Mouse (Mus musculus) heart, embryonic 12.5 days (tissue): ENCODE measurements around the gene Aldh9a1. TPM values are rescaled to one million over a fixed set of nuclear protein-coding genes. Genes with fewer than 3 reads are reported as not detected.

ENCODE experiments used
- ATAC-seq: fragments of 200-750 bp; cut with Nextera tagmentation; 2 replicates; pipeline ENCODE4 v1.8.0; 2017; ENCODE audit warnings: moderate TSS enrichment, moderate library complexity; ENCODE audit not compliant: insufficient number of reproducible peaks, low FRiP score
- H3K27ac ChIP-seq: fragments of 300-500 bp; sonication (generic); 2 replicates; pipeline ENCODE4 v1.5.1; 2016; ENCODE audit warnings: mild to moderate bottlenecking, moderate library complexity; ENCODE audit not compliant: poor library complexity, severe bottlenecking
- H3K27me3 ChIP-seq: fragments of 300-500 bp; sonication (generic); replicated peaks from 2 replicates; pipeline ENCODE4 v1.6.1; 2016; ENCODE audit warnings: mild to moderate bottlenecking, moderate library complexity
- H3K36me3 ChIP-seq: fragments of 300-500 bp; sonication (generic); 2 replicates; pipeline ENCODE4 v1.6.1; 2016; ENCODE audit warnings: mild to moderate bottlenecking, moderate library complexity
- H3K4me1 ChIP-seq: fragments of 300-500 bp; sonication (generic); replicated peaks from 2 replicates; pipeline ENCODE4 v1.6.1; 2016; ENCODE audit warnings: mild to moderate bottlenecking
- H3K4me2 ChIP-seq: fragments of 300-500 bp; sonication (generic); 2 replicates; pipeline ENCODE4 v1.6.1; 2016; ENCODE audit warnings: mild to moderate bottlenecking, moderate library complexity
- H3K4me3 ChIP-seq: fragments of 300-500 bp; sonication (generic); 2 replicates; pipeline ENCODE4 v1.5.1; 2016; ENCODE audit warnings: mild to moderate bottlenecking
- H3K9ac ChIP-seq: fragments of 300-500 bp; sonication (generic); 2 replicates; pipeline ENCODE4 v1.6.1; 2016; ENCODE audit warnings: mild to moderate bottlenecking, moderate library complexity
- H3K9me3 ChIP-seq: fragments of 300-500 bp; sonication (generic); replicated peaks from 2 replicates; pipeline ENCODE4 v1.6.1; 2016; ENCODE audit warnings: mild to moderate bottlenecking, moderate library complexity
- WGBS: fragments of 180-500 bp; shearing (Covaris S2); methylation state at CpG from one replicate; pipeline ENCODE4 v1.1.7; 2016; 5-methylcytosine and 5-hydroxymethylcytosine counted together
- microRNA-seq: library from miRNA; unstranded; fragments of <30 nt; microRNA quantifications from one replicate; pipeline ENCODE4, GENCODE M21; 2017
- polyA plus RNA-seq: library from polyadenylated mRNA; unstranded; fragments of >200 nt; fragmentation: Nextera tagmentation; extraction: Ambion mirVana; gene quantifications from 2 replicates; pipeline ENCODE4 v1.2.1, GENCODE M21; 2016

Gene Aldh9a1
- polyA plus RNA-seq, 1 experiment from 2014 or later, result 27.6 TPM

GRCm38 (mm10) chr1:167393683-167394492, 44.1 kb downstream of the Aldh9a1 start, which contains the start of gene Mgst3:
TSS of gene Mgst3 (minus strand) at chr1:167393841.
- Histone ChIP-seq H3K27ac (peak within 1 kb of the TSS; percentile 87), H3K4me2 (peak within 1 kb of the TSS; percentile 88), H3K4me3 (peak within 1 kb of the TSS; percentile 86), H3K9ac (peak within 1 kb of the TSS; percentile 89), H3K27me3 (peaks cover 13% of the 10 kb centered on the region), H3K36me3 (no peaks in the 10 kb centered on the region), H3K9me3 (no peaks in the 10 kb centered on the region), H3K4me1 (peaks cover 16% of the 10 kb centered on the region)
- peak; percentile 97 for ATAC-seq
- WGBS, result under 1% methylated on average over 45 of the region's 45 CpGs

GRCm38 (mm10) chr1:167405237-167405636, 55.4 kb downstream of the Aldh9a1 start:
- Histone ChIP-seq H3K9me3 (no peaks in the 10 kb centered on the region), H3K27ac (no peak overlapping the region), H3K27me3 (peaks cover 45% of the 10 kb centered on the region), H3K4me1 (no peaks in the 10 kb centered on the region), H3K9ac (no peak overlapping the region), H3K36me3 (no peaks in the 10 kb centered on the region), H3K4me3 (no peak overlapping the region), H3K4me2 (no peak overlapping the region)
- no peak for ATAC-seq
- WGBS, result 81% methylated on average over 4 of the region's 4 CpGs

GRCm38 (mm10) chr1:167409601-167410000, 59.8 kb downstream of the Aldh9a1 start:
- Histone ChIP-seq H3K4me2 (no peak overlapping the region), H3K4me1 (no peaks in the 10 kb centered on the region), H3K27me3 (peaks cover 46% of the 10 kb centered on the region), H3K36me3 (no peaks in the 10 kb centered on the region), H3K9me3 (no peaks in the 10 kb centered on the region), H3K27ac (no peak overlapping the region), H3K4me3 (no peak overlapping the region), H3K9ac (no peak overlapping the region)
- 78% methylated on average over 4 of the region's 4 CpGs for WGBS
- ATAC-seq, result no peak

GRCm38 (mm10) chr1:167411991-167412715, 62.4 kb downstream of the Aldh9a1 start:
- H3K4me2 ChIP-seq, result no peak overlapping the region
- WGBS, result 64% methylated on average over 12 of the region's 12 CpGs
- no peak for ATAC-seq

GRCm38 (mm10) chr1:167414846-167415245, 65.1 kb downstream of the Aldh9a1 start:
- H3K4me1 ChIP-seq, result no peaks in the 10 kb centered on the region
- no peak overlapping the region for H3K4me3 ChIP-seq
- peaks cover 10% of the 10 kb centered on the region for H3K27me3 ChIP-seq
- no peaks in the 10 kb centered on the region for H3K36me3 ChIP-seq
- no peak for ATAC-seq
- H3K9me3 ChIP-seq, result no peaks in the 10 kb centered on the region
- H3K4me2 ChIP-seq, result no peak overlapping the region
- no peak overlapping the region for H3K27ac ChIP-seq
- no peak overlapping the region for H3K9ac ChIP-seq
- WGBS, result 4% methylated on average over 7 of the region's 7 CpGs

More at GRCm38 (mm10) chr1:167411991-167412715, 62.4 kb downstream of the Aldh9a1 start:
- no peaks in the 10 kb centered on the region for H3K9me3 ChIP-seq
- H3K36me3 ChIP-seq, result no peaks in the 10 kb centered on the region
- no peak overlapping the region for H3K27ac ChIP-seq
- no peak overlapping the region for H3K9ac ChIP-seq
- no peaks in the 10 kb centered on the region for H3K4me1 ChIP-seq
- no peak overlapping the region for H3K4me3 ChIP-seq
- peaks cover 33% of the 10 kb centered on the region for H3K27me3 ChIP-seq

Small RNA genes within 50 kb of the gene (microRNA-seq; reads per million reads assigned to microRNA genes)
- gene Gm25911, result 3.1 reads per million, percentile 8 among the genes with 10 or more reads in this experiment

Other genes starting within 250 kb of the Aldh9a1 start
- gene Uck2, start 64.7 kb upstream of the Aldh9a1 start, polyA plus RNA-seq, result 68.9 and 75.3 TPM in 2 replicates
- 79.7 and 83.1 TPM in 2 replicates for gene Tmco1, start 41.6 kb upstream of the Aldh9a1 start, polyA plus RNA-seq
- gene Mgst3, start 43.9 kb downstream of the Aldh9a1 start, polyA plus RNA-seq, result 108 TPM in 2 replicates
- not detected in 2 replicates for gene Lrrc52, start 116.8 kb downstream of the Aldh9a1 start, polyA plus RNA-seq
- 1.7 TPM in 2 replicates for gene Rxrg, start 248.4 kb downstream of the Aldh9a1 start, polyA plus RNA-seq